Mouse (Mus musculus): ENCODE measurements at regions not wholly inside any gene's neighbourhood (a gene's known extent, or its start where the extent isn't known, plus 50 kb on each side); places are given as distances from the start of the nearest gene placed in this dataset.

GRCm38 (mm10) chr2:117882890-117883289 is 228.8 kb upstream of the Thbs1 start:
- no peak overlapping the region for H3K9ac ChIP-seq
- H3K36me3 ChIP-seq: no peaks in the 10 kb centered on the region
- no peaks in the 10 kb centered on the region for H3K9me3 ChIP-seq (replicated peaks)
- ATAC-seq (ENCODE audit: low read depth): no peak
- H3K4me1 ChIP-seq (replicated peaks): no peaks in the 10 kb centered on the region
- DNase-seq: no peak
- WGBS (ENCODE audit: insufficient replicate concordance): 37% methylated on average over 2 of the region's 2 CpGs
- no peak overlapping the region for H3K4me2 ChIP-seq
- no peak overlapping the region for H3K27ac ChIP-seq
- no peak overlapping the region for H3K4me3 ChIP-seq (replicated peaks)
- no peaks in the 10 kb centered on the region for H3K27me3 ChIP-seq

GRCm38 (mm10) chr2:117886516-117886915 is 225.2 kb upstream of the Thbs1 start:
- Histone ChIP-seq H3K27ac (no peak overlapping the region), H3K4me2 (no peak overlapping the region), H3K27me3 (no peaks in the 10 kb centered on the region), H3K9me3 (replicated peaks) (no peaks in the 10 kb centered on the region), H3K4me1 (replicated peaks) (no peaks in the 10 kb centered on the region), H3K9ac (no peak overlapping the region), H3K4me3 (replicated peaks) (no peak overlapping the region), H3K36me3 (no peaks in the 10 kb centered on the region)
- WGBS (ENCODE audit: insufficient replicate concordance): 57% methylated on average over 3 of the region's 3 CpGs
- ATAC-seq (ENCODE audit: low read depth) (no peak), DNase-seq (no peak)

- ATAC-seq (ENCODE audit: low read depth) (no peak), DNase-seq (no peak)
- Histone ChIP-seq H3K4me1 (replicated peaks) (no peaks in the 10 kb centered on the region), H3K9me3 (replicated peaks) (no peaks in the 10 kb centered on the region), H3K36me3 (no peaks in the 10 kb centered on the region), H3K9ac (no peak overlapping the region), H3K4me2 (no peak overlapping the region), H3K27me3 (no peaks in the 10 kb centered on the region), H3K27ac (no peak overlapping the region), H3K4me3 (replicated peaks) (no peak overlapping the region)
- WGBS (ENCODE audit: insufficient replicate concordance): 80% methylated on average over 2 of the region's 2 CpGs
Observed at GRCm38 (mm10) chr2:117901311-117901710, 210.4 kb upstream of the Thbs1 start.

DNA sequence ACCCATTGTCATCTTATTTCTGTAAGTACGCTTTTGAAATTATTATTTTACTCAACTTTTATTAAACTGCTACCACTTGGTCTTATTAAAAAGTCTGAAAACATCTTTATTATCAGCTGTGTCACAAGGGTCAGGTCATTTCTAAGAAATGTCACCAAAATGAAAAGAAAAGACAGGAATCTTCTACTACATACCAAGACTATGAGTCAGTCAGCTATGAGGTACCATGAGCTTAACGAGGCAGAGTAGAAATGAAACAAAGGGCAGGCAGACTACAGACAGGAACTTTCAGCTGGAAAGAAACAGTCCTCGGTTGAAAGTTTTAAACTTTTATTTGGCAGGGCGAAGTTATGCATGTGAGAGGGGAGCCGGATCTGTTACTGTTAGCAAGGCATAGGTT is 208.8 kb upstream of the Thbs1 start:
- 60% methylated on average over 5 of the region's 5 CpGs for WGBS (ENCODE audit: insufficient replicate concordance)
- H3K27me3 ChIP-seq: no peaks in the 10 kb centered on the region

DNA sequence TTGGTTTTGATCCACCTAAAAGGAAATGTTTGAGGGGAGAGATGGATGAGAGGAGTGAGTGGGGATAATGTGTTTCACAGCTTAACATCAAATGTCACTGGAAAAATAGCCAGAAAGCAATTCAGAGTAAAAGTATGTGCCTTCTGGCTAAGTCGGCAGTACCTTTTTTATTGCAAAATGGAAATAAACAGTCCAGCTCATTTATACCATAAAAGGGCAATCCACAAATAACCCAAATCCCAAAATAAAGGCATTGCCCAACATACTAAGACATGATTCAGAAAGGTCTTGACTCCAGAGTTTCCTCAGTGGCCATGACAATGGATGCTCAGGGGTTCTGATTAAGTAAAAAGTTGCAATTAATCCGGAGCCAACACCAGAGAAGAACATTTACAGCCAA is 208.0 kb upstream of the Thbs1 start:
- Histone ChIP-seq H3K36me3 (no peaks in the 10 kb centered on the region), H3K27me3 (no peaks in the 10 kb centered on the region), H3K4me2 (no peak overlapping the region), H3K4me3 (replicated peaks) (no peak overlapping the region), H3K27ac (no peak overlapping the region), H3K9me3 (replicated peaks) (no peaks in the 10 kb centered on the region), H3K4me1 (replicated peaks) (no peaks in the 10 kb centered on the region), H3K9ac (no peak overlapping the region)
- DNase-seq (no peak), ATAC-seq (ENCODE audit: low read depth) (no peak)
- 66% methylated on average over 2 of the region's 2 CpGs for WGBS (ENCODE audit: insufficient replicate concordance)

More for the DNA sequence above, 208.8 kb upstream of the Thbs1 start:
- H3K4me1 ChIP-seq (replicated peaks): no peaks in the 10 kb centered on the region
- no peak overlapping the region for H3K4me3 ChIP-seq (replicated peaks)
- ATAC-seq (ENCODE audit: low read depth) (no peak), DNase-seq (no peak)
- no peak overlapping the region for H3K4me2 ChIP-seq
- H3K9me3 ChIP-seq (replicated peaks): no peaks in the 10 kb centered on the region
- H3K36me3 ChIP-seq: no peaks in the 10 kb centered on the region
- no peak overlapping the region for H3K27ac ChIP-seq
- no peak overlapping the region for H3K9ac ChIP-seq

- DNase-seq (no peak), ATAC-seq (ENCODE audit: low read depth) (no peak)
- no peak overlapping the region for H3K4me3 ChIP-seq (replicated peaks)
- H3K27me3 ChIP-seq: no peaks in the 10 kb centered on the region
- H3K4me2 ChIP-seq: no peak overlapping the region
- H3K27ac ChIP-seq: no peak overlapping the region
- H3K9me3 ChIP-seq (replicated peaks): no peaks in the 10 kb centered on the region
- no peaks in the 10 kb centered on the region for H3K4me1 ChIP-seq (replicated peaks)
- WGBS (ENCODE audit: insufficient replicate concordance): 50% methylated on average over 2 of the region's 2 CpGs
- H3K9ac ChIP-seq: no peak overlapping the region
- H3K36me3 ChIP-seq: no peaks in the 10 kb centered on the region
Observed at GRCm38 (mm10) chr2:117906509-117906908, 205.2 kb upstream of the Thbs1 start.

DNA sequence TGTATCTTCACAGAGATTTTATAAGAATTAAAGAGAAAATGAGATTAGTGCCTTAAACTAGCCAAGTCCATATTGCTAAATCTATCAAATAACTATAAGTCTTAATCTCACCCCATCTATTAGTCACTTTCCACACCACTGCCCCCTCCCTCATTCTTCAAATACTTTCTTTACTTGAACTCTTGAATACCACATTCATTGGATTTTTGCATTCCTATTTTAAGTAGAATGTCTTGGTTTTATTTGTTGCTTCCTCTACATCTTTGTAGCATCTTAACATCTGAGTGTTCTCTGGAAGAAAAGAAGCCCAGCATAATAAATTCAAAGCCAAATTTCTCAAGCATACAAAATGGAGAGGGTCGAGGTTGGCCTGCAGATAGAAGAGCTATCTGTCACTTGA is 200.9 kb upstream of the Thbs1 start:
- Histone ChIP-seq H3K36me3 (no peaks in the 10 kb centered on the region), H3K27me3 (no peaks in the 10 kb centered on the region), H3K9ac (no peak overlapping the region), H3K4me1 (replicated peaks) (no peaks in the 10 kb centered on the region), H3K9me3 (replicated peaks) (no peaks in the 10 kb centered on the region), H3K4me3 (replicated peaks) (no peak overlapping the region), H3K27ac (no peak overlapping the region), H3K4me2 (no peak overlapping the region)
- DNase-seq: no peak
- 30% methylated on average over 1 of the region's 1 CpGs for WGBS (ENCODE audit: insufficient replicate concordance)
- no peak for ATAC-seq (ENCODE audit: low read depth)

DNA sequence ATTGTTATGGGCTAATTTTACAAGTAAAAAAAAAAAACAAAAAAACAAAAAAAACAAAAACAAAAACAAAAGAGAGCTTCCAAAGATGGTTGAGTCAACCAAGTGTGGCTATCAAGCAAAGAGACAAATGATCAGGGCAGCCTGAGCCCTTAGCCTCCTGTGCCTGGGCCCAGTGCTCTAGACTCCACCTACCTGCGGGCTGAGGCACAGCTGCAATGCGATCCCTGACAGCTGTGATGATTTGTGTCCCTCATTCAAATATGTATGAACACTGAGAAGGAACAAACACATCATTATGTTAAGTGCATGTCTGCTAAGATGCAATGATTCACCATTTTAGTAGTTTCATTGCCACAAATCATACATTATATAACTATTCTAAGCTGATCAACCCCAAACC is 199.0 kb upstream of the Thbs1 start:
- H3K27me3 ChIP-seq: no peaks in the 10 kb centered on the region
- DNase-seq: no peak
- no peak for ATAC-seq (ENCODE audit: low read depth)
- no peak overlapping the region for H3K4me3 ChIP-seq (replicated peaks)
- no peaks in the 10 kb centered on the region for H3K36me3 ChIP-seq
- no peak overlapping the region for H3K27ac ChIP-seq
- 53% methylated on average over 2 of the region's 2 CpGs for WGBS (ENCODE audit: insufficient replicate concordance)
- no peaks in the 10 kb centered on the region for H3K9me3 ChIP-seq (replicated peaks)
- H3K9ac ChIP-seq: no peak overlapping the region
- no peaks in the 10 kb centered on the region for H3K4me1 ChIP-seq (replicated peaks)
- H3K4me2 ChIP-seq: no peak overlapping the region

GRCm38 (mm10) chr2:117913846-117914245 is 197.8 kb upstream of the Thbs1 start:
- Histone ChIP-seq H3K9me3 (replicated peaks) (no peaks in the 10 kb centered on the region), H3K4me3 (replicated peaks) (no peak overlapping the region), H3K4me1 (replicated peaks) (no peaks in the 10 kb centered on the region), H3K27ac (no peak overlapping the region), H3K36me3 (no peaks in the 10 kb centered on the region), H3K27me3 (no peaks in the 10 kb centered on the region), H3K9ac (no peak overlapping the region), H3K4me2 (no peak overlapping the region)
- ATAC-seq (ENCODE audit: low read depth) (no peak), DNase-seq (no peak)
- 63% methylated on average over 4 of the region's 4 CpGs for WGBS (ENCODE audit: insufficient replicate concordance)

GRCm38 (mm10) chr2:117915821-117916220 is 195.9 kb upstream of the Thbs1 start:
- Histone ChIP-seq H3K4me3 (replicated peaks) (no peak overlapping the region), H3K9ac (no peak overlapping the region), H3K4me2 (no peak overlapping the region), H3K36me3 (no peaks in the 10 kb centered on the region), H3K27me3 (no peaks in the 10 kb centered on the region), H3K27ac (no peak overlapping the region), H3K4me1 (replicated peaks) (no peaks in the 10 kb centered on the region), H3K9me3 (replicated peaks) (no peaks in the 10 kb centered on the region)
- 64% methylated on average over 2 of the region's 2 CpGs for WGBS (ENCODE audit: insufficient replicate concordance)
- ATAC-seq (ENCODE audit: low read depth) (no peak), DNase-seq (no peak)

DNA sequence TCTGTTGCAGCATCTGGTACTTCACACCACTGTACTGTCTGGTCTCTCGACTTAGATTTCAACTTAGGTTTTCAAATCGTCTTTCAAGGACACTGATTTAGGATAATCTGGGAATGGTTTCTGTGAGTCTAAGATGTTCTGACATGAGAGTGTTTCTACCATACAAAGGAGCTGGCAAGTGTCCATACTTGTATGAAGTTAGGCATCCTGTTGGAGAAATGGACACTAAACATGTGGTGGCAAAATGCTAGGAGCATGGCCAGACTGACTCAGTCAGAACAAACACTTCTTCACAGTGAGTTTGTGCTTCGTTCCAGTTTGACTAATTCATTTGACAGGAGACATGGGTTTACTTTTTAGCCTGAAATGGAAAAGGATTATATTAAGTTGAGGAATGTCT is 194.5 kb upstream of the Thbs1 start:
- Histone ChIP-seq H3K27ac (no peak overlapping the region), H3K9ac (no peak overlapping the region), H3K4me1 (replicated peaks) (no peaks in the 10 kb centered on the region), H3K27me3 (no peaks in the 10 kb centered on the region), H3K36me3 (no peaks in the 10 kb centered on the region), H3K4me3 (replicated peaks) (no peak overlapping the region), H3K9me3 (replicated peaks) (no peaks in the 10 kb centered on the region), H3K4me2 (no peak overlapping the region)
- DNase-seq (no peak), ATAC-seq (ENCODE audit: low read depth) (no peak)
- WGBS (ENCODE audit: insufficient replicate concordance): 54% methylated on average over 3 of the region's 3 CpGs

DNA sequence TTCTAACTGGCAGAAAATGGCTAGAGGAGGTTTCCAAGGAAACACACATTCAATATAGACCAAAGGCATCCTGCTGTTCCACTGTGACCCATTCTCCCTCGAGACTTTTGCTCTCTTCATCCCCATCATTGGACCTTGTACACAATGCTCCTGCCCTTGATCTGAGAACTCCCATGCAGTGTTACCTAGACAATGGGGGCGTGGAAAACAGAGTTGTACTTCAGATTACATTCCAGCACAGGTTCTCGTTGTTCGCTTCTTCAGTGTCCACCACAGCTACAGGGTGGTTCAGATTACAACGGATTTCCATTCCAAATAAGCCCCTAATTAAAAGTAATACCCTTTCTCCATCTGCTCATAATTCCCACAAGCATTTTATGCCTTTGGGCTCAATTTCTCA is 186.8 kb upstream of the Thbs1 start:
- no peak for DNase-seq
- no peaks in the 10 kb centered on the region for H3K4me1 ChIP-seq (replicated peaks)
- no peak overlapping the region for H3K27ac ChIP-seq
- no peak for ATAC-seq (ENCODE audit: low read depth)
- H3K4me3 ChIP-seq (replicated peaks): no peak overlapping the region
- no peaks in the 10 kb centered on the region for H3K9me3 ChIP-seq (replicated peaks)
- H3K36me3 ChIP-seq: no peaks in the 10 kb centered on the region
- H3K9ac ChIP-seq: no peak overlapping the region
- no peak overlapping the region for H3K4me2 ChIP-seq
- WGBS (ENCODE audit: insufficient replicate concordance): 63% methylated on average over 5 of the region's 5 CpGs
- no peaks in the 10 kb centered on the region for H3K27me3 ChIP-seq

DNA sequence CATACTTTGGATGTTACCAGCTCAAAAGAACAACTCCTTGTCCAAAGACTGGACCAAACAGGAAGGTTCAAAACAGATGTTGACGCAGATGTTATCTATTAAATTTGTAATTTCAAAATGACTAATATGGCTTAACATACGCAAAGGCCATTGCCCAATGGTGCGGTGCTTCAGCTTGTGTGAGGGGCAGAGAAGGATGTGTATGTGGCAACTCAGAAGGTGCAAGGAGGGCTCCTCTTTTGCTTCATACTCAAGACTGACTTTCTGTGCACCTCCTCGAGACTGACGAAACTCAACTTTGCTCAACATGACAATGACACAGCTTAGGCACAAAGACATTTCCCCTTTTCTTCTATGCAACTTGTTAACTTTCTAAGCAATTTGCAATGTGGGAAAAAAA is 186.3 kb upstream of the Thbs1 start:
- Histone ChIP-seq H3K9ac (no peak overlapping the region), H3K27me3 (no peaks in the 10 kb centered on the region), H3K9me3 (replicated peaks) (no peaks in the 10 kb centered on the region), H3K36me3 (no peaks in the 10 kb centered on the region), H3K4me2 (no peak overlapping the region), H3K4me3 (replicated peaks) (no peak overlapping the region), H3K27ac (no peak overlapping the region), H3K4me1 (replicated peaks) (no peaks in the 10 kb centered on the region)
- ATAC-seq (ENCODE audit: low read depth) (no peak), DNase-seq (no peak)
- 77% methylated on average over 5 of the region's 5 CpGs for WGBS (ENCODE audit: insufficient replicate concordance)
